Mouse (Mus musculus) forebrain, embryonic 12.5 days (tissue): ENCODE measurements around the gene Hint2. TPM values are rescaled to one million over a fixed set of nuclear protein-coding genes. Genes with fewer than 3 reads are reported as not detected.

Experiments
- ATAC-seq: fragments of 200-750 bp; cut with Nextera tagmentation; 2 replicates; pipeline ENCODE4 v1.8.0; 2017; ENCODE audit warnings: moderate TSS enrichment; ENCODE audit not compliant: low FRiP score
- H3K27ac ChIP-seq: fragments of 300-500 bp; sonication (generic); 2 replicates; pipeline ENCODE4 v1.5.1; 2016; ENCODE audit warnings: mild to moderate bottlenecking
- H3K27me3 ChIP-seq: fragments of 300-500 bp; sonication (generic); 2 replicates; pipeline ENCODE4 v1.6.1; 2016; ENCODE audit warnings: mild to moderate bottlenecking
- H3K36me3 ChIP-seq: fragments of 300-500 bp; sonication (generic); replicated peaks from 2 replicates; pipeline ENCODE4 v1.6.1; 2016; ENCODE audit warnings: mild to moderate bottlenecking
- H3K4me1 ChIP-seq: fragments of 300-500 bp; sonication (generic); 2 replicates; pipeline ENCODE4 v1.6.1; 2016
- H3K4me2 ChIP-seq: fragments of 300-500 bp; sonication (generic); 2 replicates; pipeline ENCODE4 v1.6.1; 2016; ENCODE audit warnings: mild to moderate bottlenecking, moderate library complexity
- H3K4me3 ChIP-seq: fragments of 300-500 bp; sonication (generic); replicated peaks from 2 replicates; pipeline ENCODE4 v1.5.1; 2016; ENCODE audit warnings: mild to moderate bottlenecking
- H3K9ac ChIP-seq: fragments of 300-500 bp; sonication (generic); 2 replicates; pipeline ENCODE4 v1.6.1; 2016; ENCODE audit warnings: mild to moderate bottlenecking
- H3K9me3 ChIP-seq: fragments of 300-500 bp; sonication (generic); 2 replicates; pipeline ENCODE4 v1.6.1; 2016
- WGBS: fragments of 180-500 bp; shearing (Covaris S2); methylation state at CpG from one replicate; pipeline ENCODE4 v1.1.7; 2016; 5-methylcytosine and 5-hydroxymethylcytosine counted together
- microRNA-seq: library from miRNA; unstranded; fragments of <30 nt; microRNA quantifications from one replicate; pipeline ENCODE4, GENCODE M21; 2017
- polyA plus RNA-seq: library from polyadenylated mRNA; unstranded; fragments of >200 nt; fragmentation: Nextera tagmentation; extraction: Ambion mirVana; gene quantifications from 2 replicates; pipeline ENCODE4 v1.2.1, GENCODE M21; 2016

The Hint2 gene
- polyA plus RNA-seq, 1 experiment from 2014 or later: 71.2 TPM

DNA sequence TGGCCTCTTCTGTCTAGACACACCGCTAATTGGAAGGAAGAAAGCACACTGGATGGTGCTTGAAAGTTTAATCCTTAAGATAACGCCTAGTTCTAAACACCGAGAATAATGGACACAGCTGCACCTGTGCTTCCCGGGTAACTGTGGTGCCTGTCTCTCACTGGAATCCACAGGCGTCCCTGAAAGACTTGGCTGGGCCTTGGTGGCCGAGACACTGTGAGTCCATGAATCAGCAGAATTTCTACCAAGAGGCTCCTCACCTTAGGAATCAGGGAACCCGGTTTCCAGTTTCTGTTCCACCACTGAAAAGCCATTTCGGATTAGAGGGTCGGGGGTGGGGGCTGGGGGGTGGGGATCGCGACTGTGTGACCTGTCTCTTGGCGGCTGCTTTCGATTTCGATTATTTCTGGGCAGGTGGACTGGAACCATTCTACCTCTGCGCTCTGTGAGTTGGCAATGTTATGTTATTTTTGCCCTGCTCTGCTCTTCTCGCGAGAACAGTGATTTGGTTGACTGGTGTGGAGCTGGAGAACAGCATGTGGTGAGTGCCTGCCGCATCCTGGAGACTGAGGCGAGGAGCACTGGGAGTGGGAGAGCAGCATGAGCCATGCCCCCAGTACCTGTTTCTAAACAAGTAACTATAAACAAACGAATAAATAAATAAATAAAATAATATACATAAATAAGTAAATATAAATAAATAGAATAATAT lies 27.0 kb downstream of the Hint2 start:
- Histone ChIP-seq H3K36me3 (no peaks in the 10 kb centered on the region), H3K9me3 (peaks cover 13% of the 10 kb centered on the region), H3K9ac (no peak overlapping the region), H3K27me3 (peaks cover 12% of the 10 kb centered on the region), H3K27ac (no peak overlapping the region), H3K4me1 (peaks cover 37% of the 10 kb centered on the region), H3K4me3 (no peak overlapping the region), H3K4me2 (0 out of 2 replicates have a peak overlapping the region, but pooled peaks have one; percentile 21)
- ATAC-seq: peak; percentile 28; the same call in 1 of the 2 replicates
- 38% methylated on average over 20 of the region's 20 CpGs for WGBS

DNA sequence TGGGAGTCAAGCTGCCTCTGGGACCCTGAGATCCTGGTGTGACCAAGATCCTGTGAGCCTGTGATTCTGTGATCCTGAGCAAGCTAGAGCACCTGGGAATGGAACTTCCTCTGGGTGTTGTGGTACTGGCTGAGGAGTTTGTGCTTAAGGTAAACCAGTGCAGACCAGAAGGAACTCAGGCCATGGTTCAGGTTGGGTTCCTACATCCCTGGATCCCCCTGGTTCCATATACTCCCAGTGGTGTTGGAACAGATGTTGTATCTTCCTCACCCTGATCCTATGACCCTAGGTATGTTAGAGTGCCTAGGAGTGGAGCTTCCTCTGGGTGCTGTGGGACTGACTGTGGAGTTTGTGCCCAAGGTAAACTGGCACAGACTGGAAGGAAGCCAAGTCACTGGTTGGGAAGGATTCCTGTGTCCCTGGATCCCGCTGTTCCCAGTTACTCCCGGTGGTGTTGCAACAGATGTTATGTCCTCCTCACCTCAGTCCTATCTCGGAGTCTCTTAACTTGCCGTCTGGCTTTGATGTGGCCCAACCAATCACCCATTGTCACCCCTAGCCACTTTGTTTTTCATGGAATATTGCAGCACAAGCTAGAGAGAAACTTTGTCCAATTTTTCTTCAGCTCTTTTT lies 36.0 kb downstream of the Hint2 start:
- no peak overlapping the region for H3K4me2 ChIP-seq
- H3K27me3 ChIP-seq: peaks cover 6% of the 10 kb centered on the region; the same call in 1 of the 2 replicates
- H3K9me3 ChIP-seq: peaks cover 8% of the 10 kb centered on the region
- no peak for ATAC-seq
- 84% methylated on average over 4 of the region's 4 CpGs for WGBS
- H3K4me1 ChIP-seq: no peaks in the 10 kb centered on the region
- no peaks in the 10 kb centered on the region for H3K36me3 ChIP-seq
- H3K4me3 ChIP-seq: no peak overlapping the region
- H3K27ac ChIP-seq: no peak overlapping the region
- no peak overlapping the region for H3K9ac ChIP-seq

DNA sequence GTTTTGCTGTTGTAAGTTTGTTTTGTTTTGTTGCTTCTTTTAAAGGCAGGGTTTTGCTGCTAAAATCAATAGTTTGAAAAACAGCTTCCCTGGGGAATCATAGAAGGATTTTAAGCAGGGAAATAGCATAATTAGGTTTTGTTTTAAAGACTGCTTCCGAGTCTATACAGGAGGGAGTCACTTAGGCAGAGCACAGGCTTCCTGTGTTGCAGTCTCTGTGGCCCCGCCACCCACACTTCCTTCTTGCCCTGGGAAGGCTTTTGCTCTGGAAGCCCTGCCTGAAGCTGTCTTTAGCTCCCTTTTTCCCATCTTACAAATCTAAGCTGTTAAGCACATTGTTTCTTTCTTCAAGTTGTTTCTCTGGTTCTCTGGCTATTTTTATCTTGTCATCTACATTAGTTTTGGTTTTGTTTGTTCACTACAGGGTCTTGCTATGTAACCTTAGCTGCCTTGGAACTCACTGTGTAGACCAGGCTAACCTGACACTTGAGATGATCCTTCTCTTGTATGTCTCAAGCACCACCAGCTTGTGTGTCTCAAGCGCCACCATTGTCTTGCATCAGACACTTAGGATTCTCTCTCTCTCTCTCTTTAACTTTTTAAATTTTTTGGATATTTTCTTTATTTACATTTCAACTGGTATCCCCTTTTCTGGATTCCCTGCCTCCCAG lies 43.1 kb downstream of the Hint2 start:
- ATAC-seq: no peak
- Histone ChIP-seq H3K9ac (no peak overlapping the region), H3K4me2 (no peak overlapping the region), H3K9me3 (no peaks in the 10 kb centered on the region), H3K4me3 (no peak overlapping the region), H3K27me3 (no peaks in the 10 kb centered on the region), H3K36me3 (no peaks in the 10 kb centered on the region), H3K27ac (no peak overlapping the region), H3K4me1 (no peaks in the 10 kb centered on the region)
- WGBS: 67% methylated on average over 3 of the region's 3 CpGs

DNA sequence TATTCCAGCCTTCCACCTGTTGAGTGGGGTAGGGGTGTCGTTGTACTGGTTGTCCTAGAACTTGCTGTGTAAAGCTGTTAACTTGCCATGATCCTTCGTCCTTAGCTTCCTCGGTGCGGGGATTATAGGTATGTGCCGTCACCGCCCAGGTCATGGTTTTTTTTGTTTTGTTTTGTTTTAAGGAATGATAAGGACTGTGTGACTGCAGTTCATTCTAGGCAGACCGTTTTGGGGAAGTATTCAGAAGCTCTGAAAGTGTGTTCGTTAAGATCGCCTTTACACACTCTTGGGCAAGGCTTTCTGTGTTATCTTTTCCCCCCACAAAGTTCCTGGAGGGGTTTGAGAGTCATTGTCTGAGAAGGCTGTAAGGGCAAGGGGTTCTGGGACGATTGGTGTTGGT lies 43.7 kb downstream of the Hint2 start:
- Histone ChIP-seq H3K9ac (no peak overlapping the region), H3K9me3 (no peaks in the 10 kb centered on the region), H3K4me3 (no peak overlapping the region), H3K4me2 (no peak overlapping the region), H3K4me1 (no peaks in the 10 kb centered on the region), H3K27ac (no peak overlapping the region), H3K27me3 (no peaks in the 10 kb centered on the region), H3K36me3 (no peaks in the 10 kb centered on the region)
- 65% methylated on average over 10 of the region's 10 CpGs for WGBS
- ATAC-seq: no peak

DNA sequence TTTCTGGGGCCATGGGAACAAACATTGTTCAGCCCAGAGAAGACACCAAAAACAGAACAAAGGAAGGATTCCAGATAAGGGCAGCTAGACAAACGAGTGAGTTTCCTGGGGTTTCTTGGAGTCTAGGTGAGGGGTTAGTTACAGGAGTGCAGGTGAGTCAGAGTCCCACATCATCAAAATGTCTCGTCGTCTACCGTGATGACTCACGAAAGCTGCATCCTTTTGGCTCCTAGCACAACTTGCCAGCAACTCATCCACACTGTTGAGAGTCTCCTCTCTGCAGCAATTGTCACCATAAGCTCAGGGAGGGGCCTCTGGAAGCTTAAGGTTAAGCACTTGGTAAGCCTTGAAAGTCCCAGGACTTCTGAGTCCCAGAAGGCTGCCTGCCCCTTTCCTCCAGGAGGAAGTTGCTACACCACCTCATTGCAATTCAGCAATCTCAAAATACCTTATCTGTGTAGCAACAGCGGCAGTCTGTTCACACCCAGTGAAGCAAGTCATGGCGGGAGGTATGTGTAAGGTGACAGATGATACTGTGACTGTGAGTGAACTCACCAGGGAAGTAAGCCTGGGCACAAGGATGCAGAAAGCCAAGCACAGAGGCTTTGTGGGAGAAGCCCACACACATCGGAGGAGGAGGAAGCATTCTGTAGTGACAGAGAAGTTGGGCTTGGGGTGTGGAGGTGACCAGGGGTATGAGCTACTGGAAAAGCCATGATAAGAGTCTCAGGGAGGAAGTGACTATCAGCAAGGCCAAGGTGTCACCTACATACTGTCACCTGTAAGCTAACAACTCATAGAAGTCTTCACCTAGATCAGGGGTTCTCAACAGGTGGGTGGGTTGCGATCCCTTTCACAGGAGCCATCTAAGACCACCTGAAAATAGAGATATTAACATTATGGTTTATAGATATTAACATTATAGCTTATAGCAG lies 51.2 kb downstream of the Hint2 start:
- ATAC-seq: no peak
- H3K9ac ChIP-seq: no peak overlapping the region
- H3K4me2 ChIP-seq: no peak overlapping the region
- H3K4me3 ChIP-seq: no peak overlapping the region
- WGBS: 81% methylated on average over 9 of the region's 9 CpGs
- no peaks in the 10 kb centered on the region for H3K27me3 ChIP-seq
- no peaks in the 10 kb centered on the region for H3K4me1 ChIP-seq
- no peaks in the 10 kb centered on the region for H3K36me3 ChIP-seq
- no peak overlapping the region for H3K27ac ChIP-seq
- no peaks in the 10 kb centered on the region for H3K9me3 ChIP-seq

Small RNAs within 50 kb of the gene (microRNA-seq; reads per million reads assigned to microRNA genes)
- not detected for gene Gm25262

Other genes with a start within 250 kb of the Hint2 start
- gene Fam166b, start 227.3 kb downstream of the Hint2 start, polyA plus RNA-seq: 0.23 TPM in 1 of 2 replicates, not detected in the other
- 10.5 and 12.6 TPM in 2 replicates for gene Tesk1, start 214.5 kb downstream of the Hint2 start, polyA plus RNA-seq
- 2.9 and 3.8 TPM in 2 replicates for gene Cd72, start 201.8 kb downstream of the Hint2 start, polyA plus RNA-seq
- not detected in 2 replicates for gene Sit1, start 172.7 kb downstream of the Hint2 start, polyA plus RNA-seq
- 44.7 and 45.8 TPM in 2 replicates for gene Ccdc107, start 163.6 kb downstream of the Hint2 start, polyA plus RNA-seq
- 45.8 and 50.3 TPM in 2 replicates for gene Arhgef39, start 156.8 kb downstream of the Hint2 start, polyA plus RNA-seq
- gene Car9, start 149.5 kb downstream of the Hint2 start, polyA plus RNA-seq: 0.27 and 0.50 TPM in 2 replicates
- 36.5 and 40.2 TPM in 2 replicates for gene Tpm2, start 132.7 kb downstream of the Hint2 start, polyA plus RNA-seq
- gene Creb3, start 94.1 kb downstream of the Hint2 start, polyA plus RNA-seq: 45.3 and 46.2 TPM in 2 replicates
- gene Tln1, start 93.8 kb downstream of the Hint2 start, polyA plus RNA-seq: 54.5 and 55.9 TPM in 2 replicates
- gene Rgp1, start 77.8 kb downstream of the Hint2 start, polyA plus RNA-seq: 29.9 and 30.9 TPM in 2 replicates
- 43.7 and 48.2 TPM in 2 replicates for gene Gba2, start 77.6 kb downstream of the Hint2 start, polyA plus RNA-seq
- 0.89 and 3.5 TPM in 2 replicates for gene Msmp, start 72.0 kb downstream of the Hint2 start, polyA plus RNA-seq
- 11.6 and 14.9 TPM in 2 replicates for gene Npr2, start 24.5 kb downstream of the Hint2 start, polyA plus RNA-seq
- 4.3 and 4.6 TPM in 2 replicates for gene Spag8, start 2.9 kb downstream of the Hint2 start, polyA plus RNA-seq
- gene Tmem8b, start 12.5 kb upstream of the Hint2 start, polyA plus RNA-seq: 12.8 and 13.1 TPM in 2 replicates
- 2.8 and 3.3 TPM in 2 replicates for gene Fam221b, start 12.7 kb upstream of the Hint2 start, polyA plus RNA-seq
- not detected in 2 replicates for gene Olfr70, start 44.3 kb upstream of the Hint2 start, polyA plus RNA-seq
- 0.09 TPM in 1 of 2 replicates, not detected in the other for gene Olfr71, start 53.8 kb upstream of the Hint2 start, polyA plus RNA-seq
- gene Hrct1, start 70.7 kb upstream of the Hint2 start, polyA plus RNA-seq: 0.13 TPM in 1 of 2 replicates, not detected in the other
- gene Spaar, start 73.6 kb upstream of the Hint2 start, polyA plus RNA-seq: not detected in 2 replicates
- gene Olfr159, start 114.5 kb upstream of the Hint2 start, polyA plus RNA-seq: not detected in 2 replicates
- not detected in 2 replicates for gene Olfr156, start 167.4 kb upstream of the Hint2 start, polyA plus RNA-seq
- not detected in 2 replicates for gene Olfr157, start 183.7 kb upstream of the Hint2 start, polyA plus RNA-seq
- gene Olfr155, start 195.1 kb upstream of the Hint2 start, polyA plus RNA-seq: not detected in 2 replicates
- gene Reck, start 219.1 kb upstream of the Hint2 start, polyA plus RNA-seq: 8.9 and 11.3 TPM in 2 replicates